Mouse (Mus musculus) spleen, adult 2 months (tissue): ENCODE data around the gene Atf2. TPM values are rescaled to one million over a fixed set of nuclear protein-coding genes. Genes with fewer than 3 reads are reported as not detected.

ENCODE experiments used
- DNase-seq, 2 experiments: peaks; one replicate each; pipeline versions ENCODE4 v3.0.0 to v3.0.0-alpha.2; 2012 to 2021; ENCODE audit warnings: low spot score in 2 of 2, low read depth in 1 of 2
- H3K27ac ChIP-seq: fragments of 200-500 bp; 2 replicates; pipeline ENCODE4 v1.5.1; 2012; ENCODE audit warnings: low read length, inconsistent platforms; ENCODE audit not compliant: insufficient read depth
- H3K27me3 ChIP-seq: fragments of 200-500 bp; 2 replicates; pipeline ENCODE4 v1.6.1; 2012; ENCODE audit warnings: mild to moderate bottlenecking, moderate library complexity, low read length, inconsistent platforms; ENCODE audit not compliant: control insufficient read depth, insufficient read depth
- H3K36me3 ChIP-seq: fragments of 200-500 bp; 2 replicates; pipeline ENCODE4 v1.6.1; 2012; ENCODE audit warnings: mild to moderate bottlenecking, low read length, inconsistent platforms; ENCODE audit not compliant: control insufficient read depth, insufficient read depth
- H3K4me1 ChIP-seq: fragments of 200-500 bp; 2 replicates; pipeline ENCODE4 v1.6.1; 2011; ENCODE audit warnings: inconsistent platforms; ENCODE audit not compliant: control insufficient read depth, insufficient read depth, insufficient read length
- H3K4me3 ChIP-seq: fragments of 200-500 bp; 2 replicates; pipeline ENCODE4 v1.5.1; 2011; ENCODE audit warnings: mild to moderate bottlenecking, inconsistent platforms; ENCODE audit not compliant: insufficient read depth, insufficient read length; ENCODE audit errors: extremely low read depth
- CTCF ChIP-seq: fragments of 200-500 bp; IDR thresholded peaks from 2 replicates; pipeline ENCODE4 v1.5.1; 2011; ENCODE audit warnings: mild to moderate bottlenecking, inconsistent platforms; ENCODE audit not compliant: insufficient read depth, insufficient read length, insufficient replicate concordance; ENCODE audit errors: extremely low read depth
- POLR2A ChIP-seq: fragments of 200-500 bp; IDR thresholded peaks from 2 replicates; pipeline ENCODE4 v1.6.1; 2011; ENCODE audit warnings: low read depth, low read length, inconsistent platforms
- WGBS: fragments of 180-500 bp; shearing (Covaris S2); methylation state at CpG from one replicate; pipeline ENCODE4 v1.1.7; 2018; 5-methylcytosine and 5-hydroxymethylcytosine counted together
- polyA plus RNA-seq: library from polyadenylated mRNA; depleted of rRNA; stranded (reverse); fragments of >200 nt; gene quantifications from 2 replicates; pipeline ENCODE4 v1.2.3, GENCODE M21; 2012; rRNA removed

Gene Atf2
- polyA plus RNA-seq, result 6.5 and 8.7 TPM in 2 replicates

DNA sequence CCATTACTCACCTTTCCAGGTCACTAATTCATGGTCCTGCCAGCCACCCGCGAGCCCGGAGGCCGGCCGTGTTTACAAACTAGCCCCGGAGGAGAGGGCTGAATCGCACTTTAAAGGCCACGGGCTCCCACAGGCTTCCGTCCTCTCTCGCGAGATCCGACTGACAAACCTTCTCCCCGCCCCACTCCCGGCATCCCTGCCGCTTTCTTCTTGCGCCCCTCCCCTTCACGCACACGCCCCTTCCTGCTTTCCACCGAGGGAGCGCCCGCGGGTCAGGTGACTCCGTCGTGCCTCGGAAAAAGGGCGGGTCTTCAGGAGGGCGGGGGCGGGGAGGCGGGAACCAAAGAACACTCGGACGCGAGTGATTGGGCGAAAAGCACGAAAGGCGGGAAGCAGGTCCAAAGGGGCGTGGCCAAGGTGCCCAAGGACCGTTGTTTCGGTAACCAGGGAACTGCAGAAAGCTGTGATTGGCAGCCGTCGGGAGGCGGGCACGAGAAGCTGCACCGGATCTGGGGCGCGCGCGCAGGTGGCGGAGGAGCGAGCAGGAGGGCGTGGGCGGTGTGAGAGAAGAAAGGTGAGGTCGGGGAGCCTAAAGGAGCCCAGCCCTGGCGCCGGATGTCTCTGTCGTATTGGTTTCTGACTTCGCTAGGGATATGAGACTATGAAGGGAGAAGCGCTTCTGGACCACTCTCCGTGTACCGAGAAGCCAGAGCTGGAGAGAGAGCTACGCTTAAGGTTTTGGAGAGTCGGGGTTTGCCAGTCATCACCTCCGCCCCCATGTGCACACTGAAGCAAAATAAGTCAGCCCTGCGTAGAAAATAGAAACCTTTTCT, at the start of gene Atf2:
Gene Atf2, minus strand, starts transcription at position 176 of the 833 bp plus-strand sequence.
- under 1% methylated on average over 63 of the region's 63 CpGs for WGBS
- Histone ChIP-seq H3K4me3 (peak within 1 kb of the TSS; percentile 95), H3K27me3 (no peaks in the 10 kb centered on the region), H3K4me1 (peaks cover 2% of the 10 kb centered on the region; the same call in 1 of the 2 replicates), H3K36me3 (no peaks in the 10 kb centered on the region), H3K27ac (peak within 1 kb of the TSS; percentile 94)
- no peak for TF ChIP-seq CTCF
- TF ChIP-seq POLR2A, result peak; percentile 89
- peak; percentile 99 for DNase-seq

GRCm38 (mm10) chr2:73941281-73941680, 48.8 kb upstream of the Atf2 start:
- no peaks in the 10 kb centered on the region for H3K4me1 ChIP-seq
- TF ChIP-seq POLR2A (no peak), CTCF (no peak)
- H3K4me3 ChIP-seq, result no peak overlapping the region
- H3K27me3 ChIP-seq, result no peaks in the 10 kb centered on the region
- no peak for DNase-seq
- 75% methylated on average over 1 of the region's 1 CpGs for WGBS
- H3K27ac ChIP-seq, result no peak overlapping the region
- H3K36me3 ChIP-seq, result no peaks in the 10 kb centered on the region

GRCm38 (mm10) chr2:73940471-73940870, 48.0 kb upstream of the Atf2 start:
- no peak for DNase-seq
- Histone ChIP-seq H3K4me3 (no peak overlapping the region), H3K27ac (no peak overlapping the region), H3K4me1 (no peaks in the 10 kb centered on the region), H3K27me3 (no peaks in the 10 kb centered on the region), H3K36me3 (no peaks in the 10 kb centered on the region)
- TF ChIP-seq CTCF (no peak), POLR2A (no peak)
- WGBS, result 91% methylated on average over 7 of the region's 7 CpGs

DNA sequence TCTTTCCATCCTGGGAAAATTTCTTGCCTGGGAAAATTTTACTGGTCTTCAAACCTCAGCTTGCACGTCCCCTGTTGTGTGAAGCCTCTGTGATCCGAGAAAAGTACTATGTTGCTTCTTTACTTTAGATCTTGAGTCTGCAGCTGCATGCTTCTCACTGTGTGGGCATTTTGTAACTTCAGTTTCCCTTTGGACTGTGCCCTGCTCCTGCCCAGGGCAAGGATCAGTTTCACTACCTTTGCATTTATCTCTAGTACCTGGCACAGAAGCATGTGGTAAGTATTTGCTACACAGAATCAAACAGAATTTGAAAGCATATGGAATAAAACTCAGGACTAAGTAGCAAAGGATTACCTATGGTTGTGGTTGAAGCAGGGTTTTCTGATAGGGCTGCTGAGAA, 46.5 kb upstream of the Atf2 start:
- no peak for DNase-seq
- Histone ChIP-seq H3K4me3 (no peak overlapping the region), H3K4me1 (no peaks in the 10 kb centered on the region), H3K27me3 (no peaks in the 10 kb centered on the region), H3K27ac (no peak overlapping the region), H3K36me3 (no peaks in the 10 kb centered on the region)
- WGBS, result 79% methylated on average over 2 of the region's 2 CpGs
- TF ChIP-seq CTCF (no peak), POLR2A (no peak)

GRCm38 (mm10) chr2:73932676-73933313, 40.4 kb upstream of the Atf2 start:
- DNase-seq, result no peak

DNA sequence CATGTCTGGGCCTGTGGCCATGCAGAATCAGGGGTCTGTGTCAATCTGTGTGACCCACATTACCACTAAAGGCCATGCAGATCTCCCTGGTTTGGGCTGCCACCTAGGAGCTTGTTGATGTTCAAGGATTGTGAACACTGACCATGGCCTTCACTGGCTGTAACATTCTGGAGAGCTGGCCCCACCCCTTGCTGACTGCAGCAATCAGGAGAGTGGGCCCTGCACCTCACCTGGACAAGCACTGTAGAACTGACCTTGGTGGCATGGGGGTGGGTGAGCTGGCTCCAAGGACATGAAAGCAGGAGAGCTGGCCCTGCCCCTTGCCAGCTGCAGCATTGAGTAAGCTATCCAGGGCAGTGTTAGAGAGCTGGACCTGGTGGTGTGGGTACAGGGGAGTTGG, 35.3 kb upstream of the Atf2 start:
- Histone ChIP-seq H3K4me1 (no peaks in the 10 kb centered on the region), H3K27me3 (no peaks in the 10 kb centered on the region), H3K4me3 (no peak overlapping the region), H3K36me3 (no peaks in the 10 kb centered on the region), H3K27ac (no peak overlapping the region)
- no peak for TF ChIP-seq CTCF
- no peak for DNase-seq

More at GRCm38 (mm10) chr2:73932676-73933313, 40.4 kb upstream of the Atf2 start:
- Histone ChIP-seq H3K27me3 (no peaks in the 10 kb centered on the region), H3K4me3 (no peak overlapping the region), H3K36me3 (no peaks in the 10 kb centered on the region), H3K27ac (no peak overlapping the region), H3K4me1 (no peaks in the 10 kb centered on the region)
- WGBS, result 81% methylated on average over 8 of the region's 8 CpGs
- TF ChIP-seq CTCF, result no peak
- TF ChIP-seq POLR2A, result no peak

DNA sequence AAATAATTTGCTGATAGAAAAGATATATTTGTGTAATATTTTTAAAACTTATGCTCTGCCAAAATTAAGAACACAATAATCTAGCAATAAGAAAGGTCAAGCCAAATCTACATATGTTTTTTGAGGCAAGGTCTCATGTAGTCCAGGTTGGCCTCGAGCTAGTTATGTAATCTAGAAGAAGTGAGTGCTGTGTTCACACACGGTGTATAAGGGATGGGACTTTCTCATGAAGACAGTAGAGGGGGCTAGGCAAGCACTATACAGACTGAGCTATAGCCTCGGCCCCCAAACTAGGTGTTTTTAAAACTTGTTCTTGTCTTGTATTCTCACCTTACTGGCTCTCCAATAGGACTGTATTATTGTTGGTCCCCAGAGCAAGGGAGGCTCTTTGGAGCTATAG, 33.1 kb upstream of the Atf2 start:
- H3K27ac ChIP-seq, result no peak overlapping the region
- TF ChIP-seq POLR2A, result no peak
- no peaks in the 10 kb centered on the region for H3K36me3 ChIP-seq

More for the DNA sequence above, 33.1 kb upstream of the Atf2 start:
- no peaks in the 10 kb centered on the region for H3K4me1 ChIP-seq
- 57% methylated on average over 3 of the region's 3 CpGs for WGBS
- no peak for DNase-seq
- H3K4me3 ChIP-seq, result no peak overlapping the region
- H3K27me3 ChIP-seq, result no peaks in the 10 kb centered on the region
